Mouse (Mus musculus) heart, embryonic 14.5 days (tissue): ENCODE measurements around the gene Rpe65. TPM values are rescaled to one million over a fixed set of nuclear protein-coding genes. Genes with fewer than 3 reads are reported as not detected.

Source experiments
- polyA plus RNA-seq: library from polyadenylated mRNA; unstranded; fragments of >200 nt; fragmentation: Nextera tagmentation; extraction: Ambion mirVana; gene quantifications from 2 replicates; pipeline ENCODE4 v1.2.1, GENCODE M21; 2014

The Rpe65 gene
- polyA plus RNA-seq, 1 experiment from 2014 or later, result not detected

Other genes starting within 250 kb of the Rpe65 start
- 27.1 and 30.6 TPM in 2 replicates for gene Depdc1a, start 103.7 kb upstream of the Rpe65 start, polyA plus RNA-seq
- gene Wls, start 240.5 kb downstream of the Rpe65 start, polyA plus RNA-seq, result 150 TPM in 2 replicates